Mouse (Mus musculus) c-Kit-positive CD71-positive TER-119-negative erythroid progenitor cells, embryonic 14.5 days (primary cell): Measurements from ENCODE around the gene Olfr124.

Source experiments
- DNase-seq: peaks from one replicate; pipeline ENCODE4 v3.0.0-alpha.2; 2013; ENCODE audit warnings: low read depth

Olfr124 gene

GRCm38 (mm10) chr17:37799588-37799987 lies at the start of gene Olfr124:
Gene Olfr124 (plus strand): TSS chr17:37799888.
- DNase-seq = no peak

DNA sequence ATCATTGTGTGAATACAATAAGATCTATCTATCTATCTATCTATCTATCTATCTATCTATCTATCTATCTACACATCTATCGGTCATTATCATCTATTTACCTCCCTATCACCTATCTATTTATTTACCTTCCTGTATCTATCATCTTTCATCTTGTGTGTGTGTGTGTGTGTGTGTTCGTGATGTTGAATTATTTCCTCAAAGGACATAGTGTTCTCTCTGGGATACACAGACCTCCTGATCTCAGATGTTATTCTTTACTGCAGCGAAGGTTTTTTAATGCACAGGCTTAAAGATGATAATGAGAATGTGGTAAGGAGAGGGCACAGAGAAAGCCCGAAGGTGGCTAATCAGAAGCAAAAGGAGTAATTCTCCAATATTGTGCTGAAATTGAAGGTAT lies 31.4 kb upstream of the Olfr124 start, which contains the start of gene Olfr122:
Olfr122 (plus strand) TSS at position 301 of the 400 bp plus-strand sequence.
- no peak for DNase-seq

- no peak for DNase-seq
These were observed 6.5 kb upstream of the Olfr124 start, which contains the start of gene Olfr123 for GRCm38 (mm10) chr17:37793229-37793628. Gene Olfr123 (plus strand): TSS chr17:37793529.

DNA sequence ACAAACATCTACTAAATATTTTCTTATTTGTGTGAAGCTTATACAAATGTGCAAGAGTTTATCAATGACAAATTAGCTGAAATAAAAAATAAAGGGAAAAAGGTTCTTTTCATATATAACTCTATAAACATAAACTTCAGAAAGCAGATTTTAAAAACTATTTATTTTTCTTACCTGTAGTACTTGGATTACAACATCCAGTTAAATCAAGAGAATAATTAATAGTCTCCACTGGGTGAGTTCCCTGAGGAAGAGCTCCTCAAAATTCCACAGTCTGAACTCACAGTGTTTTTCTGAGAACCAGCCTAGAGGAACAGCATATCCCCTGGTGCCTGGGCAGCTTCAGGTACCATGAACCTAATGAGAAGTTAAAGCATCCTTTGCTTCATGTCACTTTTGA lies 33.0 kb downstream of the Olfr124 start, which contains the start of gene Olfr125:
Olfr125 (plus strand) TSS at position 301 of the 400 bp plus-strand sequence.
- DNase-seq = no peak

DNA sequence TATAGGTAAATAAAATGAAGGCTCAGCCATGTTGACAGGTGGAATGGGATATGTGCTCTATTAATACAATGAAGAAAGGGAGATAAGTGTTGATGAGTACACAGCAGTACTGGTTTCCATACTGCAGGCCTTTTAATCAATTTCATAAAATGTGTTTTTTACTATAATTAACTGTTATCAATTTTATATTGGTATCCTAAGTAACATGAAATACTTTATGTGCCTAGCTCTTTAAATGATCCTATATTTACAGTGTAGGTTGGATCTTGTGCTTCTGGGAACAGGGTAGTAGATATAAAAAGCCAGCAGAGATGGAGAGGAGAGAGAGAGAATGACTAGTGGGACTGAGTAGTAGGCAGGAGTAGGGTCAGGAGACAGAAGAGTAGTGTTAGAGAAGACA lies 47.5 kb downstream of the Olfr124 start, which contains the start of gene Olfr126:
Olfr126 (plus strand) TSS at position 301 of the 400 bp plus-strand sequence.
- DNase-seq = no peak
